Mouse (Mus musculus) lung, postnatal 36 days (tissue): ENCODE measurements around the gene Dhrs7.
"Not testable (repeated sequence)": the region's sequence is repeated elsewhere in the genome, so short reads cannot be mapped to it uniquely, and the experiment has no call there.

ENCODE experiments used
- DNase-seq: peaks from one replicate; pipeline ENCODE4 v3.0.0; 2022; ENCODE audit warnings: mixed read lengths

The Dhrs7 gene

DNA sequence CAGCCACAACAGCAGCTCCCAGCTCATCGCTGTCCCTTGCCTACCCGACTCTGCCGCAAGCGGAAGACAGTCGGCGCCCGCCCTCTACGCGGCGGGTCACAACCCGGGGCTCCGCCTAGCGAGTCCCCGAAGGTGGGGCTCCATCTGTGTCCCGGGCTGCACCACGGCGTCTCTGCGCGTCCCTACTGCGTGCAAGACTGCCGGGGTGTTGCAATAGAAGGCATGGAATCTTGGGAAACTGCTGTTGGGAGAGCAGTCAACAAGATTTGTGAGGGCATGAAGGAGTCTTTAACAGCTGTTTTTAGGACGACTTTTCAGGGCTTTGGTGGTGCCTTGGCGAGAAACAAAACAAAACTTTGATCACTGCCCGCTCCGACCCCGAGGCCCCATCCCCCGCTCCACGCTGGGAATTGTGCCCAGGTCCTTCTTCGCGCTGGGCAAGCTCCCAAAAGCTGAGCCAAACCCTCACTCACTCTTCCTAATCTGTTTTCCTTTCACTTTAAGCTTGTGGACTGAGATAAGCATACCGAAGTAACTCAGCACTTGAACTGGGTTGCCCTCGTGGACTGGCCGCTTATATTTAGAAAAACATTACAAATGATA is at the start of gene Dhrs7:
TSS of gene Dhrs7 (minus strand) at position 175 of the 603 bp plus-strand sequence.
- DNase-seq, result peak; percentile 94

DNA sequence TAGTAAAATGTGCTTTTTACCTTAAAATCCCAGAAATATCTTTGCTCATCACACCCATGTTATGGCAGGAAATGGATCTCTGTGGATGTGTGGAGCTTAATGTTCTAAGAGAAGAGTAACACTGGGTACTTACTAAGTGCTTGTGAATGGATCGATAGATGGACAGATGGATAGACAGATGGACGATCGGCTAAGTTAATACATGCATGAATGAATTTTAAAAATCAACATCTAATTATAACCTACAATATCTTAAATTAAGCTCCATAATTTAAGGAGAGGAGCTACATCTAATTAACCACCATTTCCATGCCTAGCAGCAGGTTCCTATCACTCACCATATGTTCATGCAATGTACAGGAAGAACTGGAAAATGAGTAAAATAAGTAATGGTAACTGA is 45.3 kb upstream of the Dhrs7 start:
- DNase-seq, result no peak

DNA sequence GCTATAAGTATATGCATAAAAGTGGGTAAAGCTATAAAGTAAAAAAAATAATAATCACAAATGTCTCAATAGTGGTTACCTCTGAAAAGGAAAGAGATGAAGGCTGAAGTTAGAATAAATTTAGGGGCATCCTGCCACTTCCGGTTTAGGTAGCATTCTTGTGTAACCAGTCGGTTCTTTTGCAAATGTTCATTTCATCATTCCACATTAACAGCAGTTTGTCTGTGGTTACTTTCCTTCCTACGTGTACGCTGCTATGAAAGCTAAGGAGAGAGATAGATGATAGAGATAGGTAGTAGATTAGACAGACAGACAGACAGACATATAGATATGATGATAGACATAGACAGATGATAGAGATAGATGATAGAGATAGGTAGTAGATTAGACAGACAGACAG is 39.4 kb upstream of the Dhrs7 start:
- no peak for DNase-seq

DNA sequence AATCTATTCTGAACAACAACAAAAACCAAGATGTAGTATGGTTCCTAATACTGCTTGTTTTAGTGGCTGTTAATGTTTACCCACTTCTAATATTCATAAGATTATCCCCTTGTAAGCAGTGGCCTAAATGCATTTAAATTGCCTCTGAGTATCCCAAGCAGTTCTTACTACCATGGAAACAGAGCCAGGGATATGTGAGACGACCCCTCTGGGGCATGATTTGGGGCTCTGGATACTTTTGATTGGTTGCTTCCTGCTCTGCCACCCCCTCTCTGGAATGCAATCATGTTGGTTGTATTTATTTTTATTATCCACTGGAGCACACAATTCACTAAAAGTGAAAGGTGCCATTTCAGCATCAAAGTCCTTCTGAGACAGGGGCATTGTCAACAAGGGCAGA is 35.3 kb upstream of the Dhrs7 start:
- DNase-seq, result no peak

DNA sequence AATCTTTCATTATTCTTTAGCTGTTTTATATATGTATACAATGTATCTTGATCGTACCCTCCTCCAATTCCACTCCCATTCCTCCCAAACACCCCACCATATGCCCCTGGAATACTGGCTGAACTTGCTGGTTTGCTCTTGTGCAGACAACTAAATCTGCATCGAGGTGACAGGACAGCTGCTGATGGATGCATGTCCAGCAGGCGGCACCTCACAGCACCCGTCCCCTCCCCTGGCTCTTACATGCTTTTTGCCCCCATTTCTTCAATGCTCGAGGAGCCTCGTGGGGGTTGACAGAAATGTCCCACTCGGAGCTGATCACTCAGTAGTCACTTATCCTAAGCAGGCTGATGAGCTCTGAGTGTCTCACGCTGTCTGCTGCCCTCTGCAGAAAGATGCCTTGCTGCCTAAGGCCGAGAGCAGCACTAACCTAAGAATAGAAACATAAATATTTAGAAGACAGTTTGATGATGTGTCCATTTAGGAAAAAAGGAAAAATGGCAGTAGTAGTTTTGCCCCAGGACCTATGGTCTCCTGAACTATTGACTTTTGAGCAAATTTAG is 30.3 kb upstream of the Dhrs7 start:
- DNase-seq, result no peak

DNA sequence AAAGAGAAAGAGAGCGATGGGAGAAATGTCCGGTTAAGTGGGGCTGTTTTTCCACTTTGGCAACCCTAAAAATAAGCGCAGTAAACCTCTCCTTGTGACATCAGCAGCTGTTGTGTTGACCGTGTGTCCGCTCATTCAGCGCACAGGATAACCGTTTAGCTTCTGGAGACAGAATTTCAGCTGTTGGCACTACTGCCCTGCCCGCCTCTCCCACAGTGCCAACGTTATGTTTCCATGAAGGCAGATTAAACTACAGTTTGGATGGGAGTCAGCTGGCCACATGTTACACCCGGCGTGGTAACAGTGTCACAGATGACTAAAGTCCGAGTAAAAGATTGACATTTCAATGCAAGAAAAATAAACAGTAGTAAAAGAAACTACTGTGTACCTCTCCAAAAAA is 29.7 kb upstream of the Dhrs7 start:
- no peak for DNase-seq

DNA sequence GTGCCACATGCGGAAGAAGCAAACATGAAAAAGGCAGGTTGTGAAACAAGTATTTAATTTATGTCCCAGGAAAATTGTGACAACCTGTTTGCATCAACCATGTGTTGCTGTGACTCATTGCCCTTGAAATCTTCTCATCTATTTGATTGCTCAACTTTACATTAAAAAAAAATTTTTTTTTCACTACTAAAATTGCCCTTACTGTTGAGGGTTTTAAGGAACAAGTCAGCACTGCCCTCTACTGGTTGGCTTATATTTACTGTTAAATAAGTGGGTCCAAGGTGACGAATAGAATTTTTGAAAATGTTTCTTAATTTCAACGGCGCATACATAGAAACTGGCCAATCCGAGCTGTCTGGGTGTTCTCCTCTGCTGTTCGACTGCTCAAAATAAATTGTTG is 29.2 kb upstream of the Dhrs7 start:
- DNase-seq, result peak; percentile 82

DNA sequence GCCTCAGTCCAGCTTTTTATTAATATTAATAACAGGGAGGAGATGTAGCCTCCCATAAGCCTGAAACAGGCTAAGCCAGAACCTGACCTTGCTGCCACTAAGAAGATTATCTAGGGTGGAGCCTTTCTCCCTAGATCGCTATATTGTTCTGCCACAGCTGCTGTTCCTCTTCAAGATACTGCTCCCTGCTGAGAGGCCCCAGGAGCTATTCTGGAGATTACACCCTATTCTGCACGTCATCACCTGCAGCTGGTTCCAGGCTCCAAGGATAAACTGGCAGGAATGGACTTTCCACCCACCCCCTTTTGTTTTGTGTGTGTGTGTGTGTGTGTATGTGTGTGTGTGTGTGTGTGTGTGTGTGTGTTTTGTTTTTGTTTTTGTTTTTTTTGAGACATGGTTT is 23.6 kb upstream of the Dhrs7 start:
- DNase-seq, result not testable (repeated sequence)

DNA sequence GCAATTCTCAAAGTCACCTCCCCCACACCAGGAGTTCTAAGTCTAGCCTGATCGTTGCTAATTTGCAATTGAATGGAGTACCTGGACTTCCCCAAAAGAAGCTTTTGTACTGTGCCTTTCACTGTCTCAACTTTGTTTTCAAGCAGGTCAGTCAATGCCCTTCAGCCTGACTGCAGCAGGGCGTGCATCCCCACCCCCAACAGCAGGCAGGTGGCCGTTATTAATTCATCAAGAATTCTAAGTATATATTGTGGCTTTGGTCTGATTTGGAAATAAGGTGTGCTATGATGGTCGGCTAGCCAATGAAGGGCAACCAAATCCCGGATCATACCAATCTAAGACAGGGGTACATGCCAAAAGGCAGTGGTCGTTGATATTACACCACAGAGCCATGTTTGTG is 23.0 kb upstream of the Dhrs7 start:
- DNase-seq, result not testable (repeated sequence)

DNA sequence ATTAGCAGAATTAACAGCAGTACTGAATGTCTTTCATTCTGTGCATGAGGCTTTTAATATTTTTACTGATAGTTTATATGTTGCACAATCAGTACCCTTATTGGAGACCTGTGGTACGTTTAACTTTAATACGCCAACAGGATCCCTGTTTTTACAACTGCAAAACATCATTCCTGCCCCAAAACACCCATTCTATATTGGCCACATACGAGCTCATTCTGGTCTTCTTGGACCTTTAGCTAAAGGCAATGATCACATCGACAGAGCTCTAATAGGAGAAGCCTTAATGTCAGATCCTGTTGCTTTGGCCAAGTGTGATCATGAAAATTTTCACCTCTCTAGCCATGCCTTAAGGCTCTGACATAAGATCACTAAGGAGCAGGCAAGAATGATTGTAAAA is 21.9 kb upstream of the Dhrs7 start:
- not testable (repeated sequence) for DNase-seq

DNA sequence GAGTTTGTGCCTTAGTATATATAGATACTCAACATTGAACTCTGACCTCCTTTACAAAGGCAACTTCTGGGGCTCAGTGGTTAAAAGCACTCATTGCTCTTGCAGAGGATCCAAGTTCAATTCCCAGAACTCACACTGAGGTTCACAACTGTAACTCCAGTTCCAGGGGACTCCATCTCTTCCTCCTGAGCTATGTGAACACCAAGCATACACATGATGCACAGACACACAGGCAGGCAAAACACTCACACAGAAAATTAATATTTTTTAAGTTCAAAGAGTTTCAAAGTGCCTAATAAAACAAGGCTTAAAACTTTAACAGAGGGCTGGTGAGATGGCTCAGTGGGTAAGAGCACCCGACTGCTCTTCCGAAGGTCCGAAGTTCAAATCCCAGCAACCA is 18.9 kb upstream of the Dhrs7 start:
- no peak for DNase-seq

DNA sequence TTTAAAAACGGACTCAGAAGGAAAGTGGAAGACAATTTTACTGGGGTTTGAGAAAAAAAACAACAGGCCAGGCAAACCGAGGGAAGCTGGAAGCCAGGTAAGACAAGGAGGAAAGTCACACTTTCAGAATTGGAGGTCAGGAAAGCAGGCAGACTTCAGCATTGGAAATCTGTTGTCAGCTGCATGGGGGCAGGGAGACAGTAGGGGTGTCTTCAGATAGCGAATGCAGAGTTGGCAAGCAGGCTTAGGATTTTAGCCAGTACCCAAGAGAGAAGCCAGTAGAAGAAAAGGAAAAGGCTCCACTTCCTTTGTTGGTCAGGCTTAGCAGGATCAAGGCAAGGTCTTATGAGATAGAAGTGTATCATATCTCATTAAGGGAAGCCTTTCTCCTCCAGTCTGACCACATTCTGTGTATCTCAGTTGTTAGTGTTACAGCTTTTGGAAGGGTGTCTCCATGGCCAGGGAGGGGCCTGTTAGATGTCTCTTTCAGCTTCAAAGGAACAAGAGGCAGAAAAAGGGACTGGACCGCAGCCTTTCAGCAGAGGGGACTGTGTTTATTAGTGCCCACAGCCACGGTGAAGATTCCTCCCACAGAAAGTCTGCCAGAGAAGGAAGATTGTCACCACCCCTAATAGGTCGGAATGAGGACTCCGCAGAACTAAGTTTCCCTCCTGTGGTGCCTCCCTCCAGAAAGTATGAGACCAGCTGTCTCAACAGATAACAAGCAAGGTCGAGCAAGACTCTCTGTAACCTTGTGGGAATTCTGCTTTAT is 18.0 kb upstream of the Dhrs7 start:
- DNase-seq, result no peak

DNA sequence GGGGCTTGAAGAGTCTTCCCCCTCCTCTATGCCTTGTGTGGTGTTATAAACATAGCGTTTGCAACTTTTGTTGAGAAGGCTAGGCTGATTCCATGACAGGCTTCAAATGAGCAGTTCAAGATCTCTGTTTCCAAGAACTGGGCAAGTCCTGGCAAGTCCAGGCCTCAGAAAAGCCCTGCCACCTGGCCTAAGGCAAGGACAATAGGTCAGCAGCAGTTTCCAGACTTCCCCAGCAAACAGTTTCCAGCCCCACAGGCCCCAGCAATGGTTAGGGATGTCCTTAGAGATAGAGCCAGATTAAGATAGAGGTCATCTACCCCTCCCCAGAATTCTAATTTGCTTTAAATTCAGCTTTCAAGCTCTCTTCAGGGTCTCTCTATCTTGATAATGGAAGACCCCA is 17.2 kb upstream of the Dhrs7 start:
- no peak for DNase-seq

DNA sequence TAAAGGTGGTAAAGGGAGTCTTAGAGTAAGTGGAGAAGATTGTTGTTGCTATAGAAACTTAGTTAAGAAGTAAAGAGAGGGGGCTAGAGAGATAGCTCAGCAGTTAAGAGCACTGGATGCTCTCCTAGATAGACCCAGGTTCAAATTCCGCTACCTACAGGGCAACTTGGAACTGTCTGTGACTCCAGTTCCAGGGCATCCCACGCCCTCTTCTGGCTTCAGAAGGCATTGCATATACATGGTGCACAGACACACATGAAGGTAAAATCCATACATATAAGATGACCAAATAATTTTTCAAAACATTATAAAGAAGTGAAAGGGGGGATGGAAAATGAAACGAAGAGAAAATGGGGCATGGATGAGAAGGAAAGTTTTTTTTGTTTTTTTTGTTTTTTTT is 14.9 kb upstream of the Dhrs7 start:
- DNase-seq, result no peak

DNA sequence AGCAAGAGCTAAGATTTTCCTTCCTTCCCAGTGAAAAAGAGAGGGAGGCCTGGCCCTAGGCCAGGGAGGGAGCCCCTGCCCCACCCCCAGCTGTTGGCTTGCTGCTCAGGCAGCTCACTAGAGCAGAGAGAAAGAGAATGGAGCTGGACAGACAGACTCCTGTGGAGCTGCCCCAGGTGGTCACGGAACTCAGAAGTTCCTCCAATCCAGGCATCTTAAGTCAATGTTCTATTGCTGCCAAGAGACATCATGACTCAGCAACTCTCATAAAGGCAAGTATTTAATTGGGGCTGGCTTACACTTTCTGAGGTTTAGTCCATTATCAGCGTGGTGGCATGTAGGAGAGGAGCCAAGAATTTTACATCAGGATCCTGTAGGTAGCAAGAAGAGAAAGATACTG is 10.1 kb upstream of the Dhrs7 start:
- peak; percentile 32 for DNase-seq

DNA sequence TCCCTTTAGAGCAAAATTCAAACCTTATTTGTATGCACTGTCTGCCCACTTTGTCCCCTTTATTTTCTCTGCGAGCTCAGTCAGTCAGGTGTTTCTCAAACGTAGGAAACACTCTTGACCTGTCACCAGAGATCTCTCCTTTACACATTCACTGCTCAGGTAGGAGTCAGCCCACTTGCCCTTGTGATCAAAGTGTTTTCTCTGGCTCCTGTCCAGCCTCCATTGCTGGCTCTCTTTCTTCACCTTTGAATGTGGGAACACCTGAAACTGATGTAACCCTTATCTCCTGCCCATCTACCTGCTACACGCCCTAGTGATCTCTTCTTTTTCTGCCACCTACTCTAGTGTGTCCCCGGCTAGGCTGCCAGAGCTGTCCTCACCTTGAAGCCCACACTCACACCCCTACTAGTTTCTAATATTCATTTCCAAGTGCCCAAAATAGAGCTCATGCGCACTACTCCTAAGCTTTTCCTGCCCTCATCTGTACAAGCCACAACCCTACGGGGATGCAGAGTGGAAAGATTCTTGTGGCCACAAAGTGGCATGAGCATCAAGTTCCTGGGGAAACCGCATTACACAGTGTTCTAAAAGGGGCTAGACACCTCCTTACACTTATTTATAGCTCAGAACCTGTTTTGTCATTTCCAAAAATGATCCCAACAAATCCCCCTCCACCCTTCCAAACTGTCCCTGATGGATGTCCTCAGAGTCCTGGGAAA is 9.5 kb upstream of the Dhrs7 start:
- peak; percentile 84 for DNase-seq

DNA sequence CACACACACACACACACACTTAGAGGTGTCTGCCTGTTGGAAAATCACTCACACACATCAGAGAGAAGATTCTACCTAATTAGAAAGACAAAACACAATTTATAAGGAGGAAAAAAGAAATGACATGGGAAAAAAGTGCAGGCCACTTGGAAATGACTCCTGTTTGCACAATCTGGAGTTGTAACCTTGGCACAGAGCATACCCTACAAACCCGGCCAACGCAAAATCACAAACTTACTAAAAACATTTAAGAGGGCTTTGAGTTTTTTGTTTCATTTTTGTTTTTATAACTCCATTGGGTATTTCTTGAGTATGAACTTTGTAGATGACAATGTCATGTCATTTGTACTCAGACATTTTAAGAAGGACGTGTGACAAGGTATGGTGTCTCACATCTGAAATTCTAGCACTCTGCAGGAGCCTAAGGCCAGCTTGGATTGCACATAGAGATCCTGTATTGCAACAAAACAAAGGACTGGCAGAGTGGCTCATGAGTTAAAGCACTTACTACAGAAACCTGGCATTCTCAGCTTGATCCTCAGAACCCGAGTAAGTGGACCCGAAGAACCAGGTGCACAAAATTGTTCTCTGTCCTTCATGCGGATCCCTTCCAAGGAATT is 6.9 kb upstream of the Dhrs7 start:
- no peak for DNase-seq

DNA sequence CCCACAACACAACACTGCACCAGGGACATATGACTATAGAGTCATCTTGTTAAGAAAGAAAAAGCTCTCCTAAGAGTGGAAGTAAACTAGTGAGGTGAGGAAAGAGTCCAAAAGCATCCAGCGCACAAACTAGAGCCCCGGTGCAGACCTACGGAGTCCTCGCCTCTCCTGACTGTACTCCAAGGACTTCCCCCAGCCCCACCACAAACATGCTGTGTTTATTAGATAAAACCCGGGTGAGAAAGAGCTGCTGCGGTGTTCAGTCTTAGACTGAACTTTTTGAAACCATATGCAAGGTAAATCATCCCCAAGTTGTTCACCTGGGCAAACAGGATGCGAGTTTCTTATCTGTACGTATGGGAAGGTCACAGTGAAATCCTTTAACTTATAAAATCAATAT is 6.2 kb upstream of the Dhrs7 start:
- no peak for DNase-seq

DNA sequence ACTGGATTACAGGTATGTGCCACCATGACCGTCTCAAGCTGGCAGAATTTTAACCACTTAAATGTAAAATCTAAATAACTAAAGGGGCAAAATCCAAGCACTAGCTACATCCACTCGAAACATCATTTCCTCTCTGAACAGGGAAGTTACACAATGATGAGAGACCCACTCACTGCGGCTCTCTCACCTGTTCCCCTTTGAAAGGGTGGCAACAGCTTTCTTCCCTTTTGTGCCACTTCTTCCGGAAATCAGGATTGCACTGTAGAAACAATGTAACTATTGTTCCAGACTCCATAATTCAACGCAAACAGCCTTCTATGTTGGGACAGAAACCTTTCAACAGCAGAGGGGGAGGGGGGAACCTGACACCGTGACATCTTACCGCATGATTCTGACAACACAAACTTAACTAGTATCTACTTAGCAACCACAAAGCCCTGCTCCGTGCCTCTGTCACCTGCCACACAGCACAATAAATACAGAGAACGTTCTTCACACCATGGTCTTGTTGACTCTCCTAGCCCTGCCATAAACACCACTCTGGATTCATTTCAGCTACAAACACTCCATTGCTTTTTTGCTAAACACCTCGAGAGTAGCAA is 3.3 kb upstream of the Dhrs7 start:
- DNase-seq, result no peak

DNA sequence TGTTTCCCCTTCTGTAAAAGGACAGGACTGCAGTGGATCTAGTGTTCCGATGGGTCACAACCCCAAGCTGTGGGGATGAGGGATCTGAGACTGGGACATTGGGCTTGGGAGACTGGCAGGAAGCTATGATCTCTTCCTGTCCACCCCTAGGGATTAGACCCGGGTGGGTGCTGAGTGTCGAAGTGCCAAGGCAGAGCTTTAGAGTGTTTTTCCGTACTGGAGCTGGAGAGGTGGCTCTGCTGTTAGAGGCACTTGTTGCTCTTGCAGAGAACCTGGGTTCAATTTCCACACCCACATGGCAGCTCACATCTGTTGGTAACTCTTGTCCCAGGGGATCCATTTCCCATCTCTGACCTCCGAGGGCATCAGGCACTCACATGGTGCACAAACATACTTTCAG is 1.3 kb upstream of the Dhrs7 start:
- no peak for DNase-seq

DNA sequence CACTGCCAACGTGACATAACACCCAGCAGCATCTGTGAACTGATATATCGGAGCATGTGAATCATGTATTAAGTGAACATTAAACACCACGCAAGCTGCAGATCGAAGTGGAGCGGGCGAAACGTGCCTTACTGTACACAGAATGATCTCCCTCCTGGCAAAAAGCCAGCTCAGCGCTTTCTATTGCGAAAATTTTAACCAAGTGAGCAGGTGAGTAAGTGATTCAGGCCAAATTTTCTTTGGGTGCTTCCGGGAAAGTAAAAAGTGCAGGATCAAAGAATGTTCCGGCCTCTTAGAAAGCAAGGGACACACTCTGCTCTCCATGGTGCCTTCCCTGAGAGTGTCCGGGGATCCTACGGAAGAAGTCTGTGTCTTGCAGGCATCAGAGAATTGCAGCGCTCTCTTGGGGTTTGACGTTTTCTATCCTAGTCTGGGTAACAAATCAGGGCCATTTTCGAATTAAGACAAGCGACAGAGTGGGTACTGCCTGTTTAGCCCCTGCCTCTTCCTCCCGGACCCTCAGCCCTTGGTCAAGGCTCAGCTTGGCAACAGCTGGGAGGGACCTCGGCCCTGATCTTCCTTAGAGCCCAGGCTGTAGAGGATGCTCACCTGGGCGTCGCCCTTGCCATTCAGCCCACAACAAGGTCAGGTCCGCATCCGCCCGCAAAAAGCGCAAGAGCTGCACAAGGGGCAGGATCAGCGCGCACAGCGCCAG is 532 bp downstream of the Dhrs7 start:
- DNase-seq, result peak; percentile 76

DNA sequence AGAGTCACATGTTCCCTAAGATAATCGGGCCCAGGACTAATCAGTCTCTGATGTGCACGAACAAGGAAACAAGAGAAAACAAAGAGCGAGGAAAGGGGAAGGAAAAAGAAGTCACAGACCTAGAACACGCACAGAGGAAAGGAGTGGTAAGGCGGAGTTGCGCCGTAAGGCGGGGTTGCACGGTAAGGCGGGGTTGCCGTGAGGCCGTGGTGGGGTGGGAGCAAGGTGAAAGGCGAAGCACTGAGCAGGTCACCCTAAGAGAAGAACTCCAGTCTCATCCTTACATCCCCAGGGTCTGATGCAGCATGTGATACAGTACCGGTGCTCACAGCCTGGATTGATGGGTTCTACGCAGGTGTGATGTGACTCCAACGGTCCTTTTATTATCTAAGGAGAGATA is 8.9 kb downstream of the Dhrs7 start:
- no peak for DNase-seq
